Mouse (Mus musculus) NIH3T3 (cell line): ENCODE results near the gene Epb41l3.
A peak's percentile ranks its signal among the peaks of the same experiment; 100 is the strongest.

Experiments used
- DNase-seq: peaks from one replicate; pipeline ENCODE4 v3.0.0-alpha.2; 2012; ENCODE audit warnings: low read depth

Gene Epb41l3

GRCm38 (mm10) chr17:69075501-69076237, at the start of gene Epb41l3:
TSS of gene Epb41l3 (plus strand) at chr17:69075683.
- DNase-seq: no peak

- no peak for DNase-seq
These were observed 36.5 kb upstream of the Epb41l3 start for GRCm38 (mm10) chr17:69038760-69039675.

GRCm38 (mm10) chr17:69041516-69041915, 34.0 kb upstream of the Epb41l3 start:
- no peak for DNase-seq

GRCm38 (mm10) chr17:69048826-69049225, 26.7 kb upstream of the Epb41l3 start:
- DNase-seq: no peak

- no peak for DNase-seq
These were observed 21.5 kb upstream of the Epb41l3 start for GRCm38 (mm10) chr17:69054029-69054428.

GRCm38 (mm10) chr17:69059760-69060159, 15.7 kb upstream of the Epb41l3 start:
- DNase-seq: no peak

GRCm38 (mm10) chr17:69060388-69060787, 15.1 kb upstream of the Epb41l3 start:
- DNase-seq: no peak

- no peak for DNase-seq
These were observed 13.4 kb upstream of the Epb41l3 start for GRCm38 (mm10) chr17:69061883-69062745.

- no peak for DNase-seq
These were observed 7.3 kb upstream of the Epb41l3 start for GRCm38 (mm10) chr17:69067937-69068739.

- no peak for DNase-seq
These were observed 1.4 kb upstream of the Epb41l3 start for GRCm38 (mm10) chr17:69074095-69074494.

- no peak for DNase-seq
These were observed 749 bp downstream of the Epb41l3 start for GRCm38 (mm10) chr17:69076238-69076625.

- DNase-seq: no peak
These were observed 1.5 kb downstream of the Epb41l3 start for GRCm38 (mm10) chr17:69076747-69077543.

GRCm38 (mm10) chr17:69077544-69077920, 2.0 kb downstream of the Epb41l3 start:
- no peak for DNase-seq

GRCm38 (mm10) chr17:69082316-69082715, 6.8 kb downstream of the Epb41l3 start:
- peak; percentile 10 for DNase-seq

GRCm38 (mm10) chr17:69091618-69092017, 16.1 kb downstream of the Epb41l3 start:
- no peak for DNase-seq

GRCm38 (mm10) chr17:69097068-69097467, 21.6 kb downstream of the Epb41l3 start:
- no peak for DNase-seq

GRCm38 (mm10) chr17:69097955-69098354, 22.5 kb downstream of the Epb41l3 start:
- no peak for DNase-seq

- DNase-seq: no peak
These were observed 27.8 kb downstream of the Epb41l3 start for GRCm38 (mm10) chr17:69103326-69103725.

GRCm38 (mm10) chr17:69105035-69105798, 29.7 kb downstream of the Epb41l3 start:
- DNase-seq: peak; percentile 4
